Mouse (Mus musculus): ENCODE measurements at regions not wholly inside any gene's neighbourhood (a gene's known extent, or its start where the extent isn't known, plus 50 kb on each side); places are given as distances from the start of the nearest gene placed in this dataset.

DNA sequence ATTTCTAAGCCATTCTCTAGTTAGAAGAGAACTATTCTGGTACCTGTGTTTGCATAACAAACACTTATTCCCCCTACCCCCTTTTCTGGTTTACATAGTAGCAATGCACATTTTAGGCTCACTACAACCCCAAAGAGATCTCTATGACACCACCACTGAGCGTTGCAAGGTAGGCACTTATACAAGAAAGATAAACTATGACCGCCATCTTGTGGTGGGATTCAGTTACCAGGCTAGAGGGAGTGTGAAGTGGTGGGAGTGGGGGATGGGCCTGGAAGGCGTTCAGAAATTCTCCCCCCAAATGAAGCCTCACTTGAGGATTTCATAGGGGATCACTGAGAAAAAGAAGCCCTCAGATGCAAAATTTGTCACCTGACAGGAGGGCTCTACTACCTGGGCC is 64.4 kb upstream of the Fst start:
- H3K27ac ChIP-seq, result no peak overlapping the region
- peak; percentile 37 for TF ChIP-seq CTCF (IDR thresholded peaks at IDR 0.05)
- intact Hi-C loops (cut with DNase I), result no loop called here
- no peak for DNase-seq
- no peak overlapping the region for H3K4me3 ChIP-seq

- no peak overlapping the region for H3K27ac ChIP-seq
- no peak for DNase-seq
- H3K4me3 ChIP-seq, result no peak overlapping the region
- TF ChIP-seq CTCF (IDR thresholded peaks at IDR 0.05), result no peak
- intact Hi-C loops (cut with DNase I), result no loop called here
These were observed 68.1 kb upstream of the Fst start for GRCm38 (mm10) chr13:114526856-114527255.

- no peak overlapping the region for H3K4me3 ChIP-seq
- no peak for TF ChIP-seq CTCF (IDR thresholded peaks at IDR 0.05)
- intact Hi-C loops (cut with DNase I), result no loop called here
- no peak overlapping the region for H3K27ac ChIP-seq
- no peak for DNase-seq
These were observed 71.5 kb upstream of the Fst start for GRCm38 (mm10) chr13:114530171-114530774.

- TF ChIP-seq CTCF (IDR thresholded peaks at IDR 0.05), result no peak
- Histone ChIP-seq H3K27ac (no peak overlapping the region), H3K4me3 (no peak overlapping the region)
- intact Hi-C loops (cut with DNase I), result no loop called here
- no peak for DNase-seq
These were observed 73.0 kb upstream of the Fst start for GRCm38 (mm10) chr13:114531780-114532179.

DNA sequence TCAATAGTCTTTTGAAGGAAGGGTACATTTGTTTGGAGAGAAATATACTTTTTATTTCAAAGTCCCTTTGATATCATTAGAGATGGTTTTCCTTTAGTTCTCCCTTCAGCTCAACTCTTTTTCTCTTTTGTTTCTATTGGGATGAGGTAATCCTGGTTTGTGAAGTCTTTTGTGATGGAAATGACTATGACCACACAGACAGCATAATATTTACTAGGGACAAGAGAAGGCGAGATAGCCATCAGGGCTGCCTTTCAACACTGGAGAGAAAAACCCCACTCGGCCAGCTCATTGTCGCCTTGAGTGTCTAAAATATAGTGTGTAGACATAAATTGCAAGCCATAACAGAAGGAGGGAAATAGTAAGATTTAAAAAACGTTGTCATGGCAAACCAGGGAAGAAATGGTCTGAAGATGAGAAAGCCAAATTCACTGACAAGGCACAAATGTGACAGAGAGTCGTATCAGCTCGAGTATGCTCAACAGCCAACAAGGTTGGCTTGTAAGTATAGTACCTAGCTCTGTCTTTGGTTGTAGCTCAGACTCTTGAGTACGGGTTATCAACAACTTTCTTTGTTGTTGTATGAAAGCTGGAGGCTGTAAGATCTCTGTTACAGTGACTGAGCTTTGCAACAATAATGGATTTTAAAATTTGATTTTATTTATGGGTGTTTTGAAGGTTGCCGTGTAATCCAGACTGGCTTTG is 73.8 kb upstream of the Fst start:
- intact Hi-C loops (cut with DNase I), result no loop called here
- DNase-seq, result no peak
- Histone ChIP-seq H3K27ac (no peak overlapping the region), H3K4me3 (no peak overlapping the region)
- no peak for TF ChIP-seq CTCF (IDR thresholded peaks at IDR 0.05)

DNA sequence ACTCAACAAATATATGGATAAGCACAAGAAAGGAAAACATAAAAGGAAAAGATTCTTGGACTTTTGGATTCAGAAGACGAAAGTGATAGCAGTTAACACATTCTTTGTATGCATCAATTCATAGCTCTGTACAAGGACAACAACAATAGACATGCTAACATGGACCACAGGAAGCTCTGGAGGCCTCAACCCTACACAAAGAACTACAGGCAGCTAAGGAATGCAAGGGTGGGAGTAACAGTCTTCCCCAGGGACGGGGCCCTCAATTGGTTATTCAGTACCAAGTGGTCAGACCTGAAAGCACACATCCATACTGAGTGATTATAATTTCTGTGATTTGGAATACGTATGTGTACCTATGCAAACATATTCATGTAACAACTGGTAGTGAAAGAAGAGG is 75.8 kb upstream of the Fst start:
- no peak for DNase-seq
- TF ChIP-seq CTCF (IDR thresholded peaks at IDR 0.05), result no peak

GRCm38 (mm10) chr13:114535721-114536120 is 77.0 kb upstream of the Fst start:
- H3K27ac ChIP-seq, result no peak overlapping the region
- no peak for TF ChIP-seq CTCF (IDR thresholded peaks at IDR 0.05)
- H3K4me3 ChIP-seq, result no peak overlapping the region
- intact Hi-C loops (cut with DNase I), result no loop called here
- DNase-seq, result no peak

More for the DNA sequence above, 75.8 kb upstream of the Fst start:
- H3K27ac ChIP-seq, result no peak overlapping the region
- intact Hi-C loops (cut with DNase I), result no loop called here
- no peak overlapping the region for H3K4me3 ChIP-seq

GRCm38 (mm10) chr13:114571731-114572130 is 113.0 kb upstream of the Fst start:
- no peak for DNase-seq
- TF ChIP-seq CTCF (IDR thresholded peaks at IDR 0.05), result no peak
- Histone ChIP-seq H3K4me3 (no peak overlapping the region), H3K27ac (no peak overlapping the region)
- intact Hi-C loops (cut with DNase I), result no loop called here

DNA sequence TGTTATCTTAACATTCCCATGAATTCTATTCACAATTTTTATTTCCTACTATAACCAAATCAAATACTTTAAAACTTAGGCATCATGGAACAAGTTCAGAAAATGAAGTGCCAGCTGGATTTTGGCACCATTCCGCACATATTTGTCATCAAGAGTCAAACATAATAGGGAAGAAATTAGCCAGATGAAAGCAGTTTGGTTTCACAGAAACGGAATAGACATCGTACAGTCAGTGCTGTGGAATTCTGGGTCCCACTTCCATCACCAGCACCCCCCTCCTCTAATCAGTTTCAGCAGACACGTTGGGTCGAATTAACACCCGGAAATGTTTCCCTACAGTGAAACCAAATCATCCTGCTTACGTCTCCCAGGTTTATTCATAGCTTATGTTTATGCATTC is 125.8 kb upstream of the Fst start:
- DNase-seq, result no peak
- H3K27ac ChIP-seq, result no peak overlapping the region
- intact Hi-C loops (cut with DNase I), result no loop called here
- peak overlapping the region; percentile 10 for H3K4me3 ChIP-seq
- no peak for TF ChIP-seq CTCF (IDR thresholded peaks at IDR 0.05)

GRCm38 (mm10) chr13:114587621-114588020 is 128.9 kb upstream of the Fst start:
- intact Hi-C loops (cut with DNase I), result no loop called here
- no peak overlapping the region for H3K27ac ChIP-seq
- TF ChIP-seq CTCF (IDR thresholded peaks at IDR 0.05), result no peak
- no peak for DNase-seq
- no peak overlapping the region for H3K4me3 ChIP-seq

DNA sequence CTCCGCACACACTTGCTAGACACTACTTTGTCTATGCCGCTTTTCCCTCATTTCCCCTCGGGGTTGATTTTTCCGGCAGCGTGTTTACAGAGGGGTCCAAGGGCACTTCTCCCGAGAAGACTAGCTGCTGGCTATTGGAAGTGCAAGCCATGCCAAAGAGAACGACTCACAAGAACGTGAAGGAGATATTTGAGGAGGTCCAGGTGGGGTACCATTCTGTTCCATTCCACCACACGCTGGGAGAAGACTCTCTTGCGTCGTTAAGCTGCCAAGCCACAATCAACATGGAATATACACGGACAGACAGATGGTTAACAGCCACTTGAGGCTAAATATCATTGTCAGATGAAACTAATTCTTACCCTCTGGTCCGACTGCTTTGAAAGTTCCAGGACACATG is 144.6 kb upstream of the Fst start:
- Histone ChIP-seq H3K4me3 (no peak overlapping the region), H3K27ac (no peak overlapping the region)
- intact Hi-C loops (cut with DNase I), result no loop called here
- no peak for TF ChIP-seq CTCF (IDR thresholded peaks at IDR 0.05)
- DNase-seq, result no peak

DNA sequence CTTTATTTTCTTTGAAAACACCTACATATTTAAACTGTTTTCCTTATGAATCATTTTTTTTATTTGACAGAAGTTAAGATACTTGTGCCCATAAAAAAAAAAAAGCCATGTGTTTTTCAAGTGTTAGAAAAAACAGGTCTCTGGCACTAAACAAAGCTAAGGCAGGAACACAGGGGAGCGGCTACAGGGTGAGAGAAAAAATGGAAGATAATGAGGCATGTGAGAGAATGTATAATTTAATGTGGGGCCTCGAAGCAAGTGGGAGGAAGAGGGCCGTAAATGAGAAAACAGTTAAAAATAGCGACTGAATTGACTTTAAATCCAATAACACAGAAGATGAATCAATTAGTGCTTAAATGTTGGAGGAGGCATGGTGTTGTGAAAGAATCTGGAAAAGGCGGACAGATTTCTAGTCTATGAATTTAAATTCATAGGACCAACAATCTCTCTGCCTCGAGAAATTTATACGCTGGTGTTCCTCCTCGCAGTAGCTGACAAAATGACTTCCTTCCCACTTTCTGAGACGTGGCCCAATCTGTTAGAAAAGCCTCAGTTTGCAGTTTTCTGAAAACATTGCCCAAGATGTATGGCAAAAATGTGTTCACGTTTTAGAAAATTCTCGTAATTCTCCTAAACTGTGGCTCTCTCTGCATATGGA is 145.4 kb upstream of the Fst start:
- intact Hi-C loops (cut with DNase I), result no loop called here
- no peak overlapping the region for H3K4me3 ChIP-seq
- DNase-seq, result no peak
- H3K27ac ChIP-seq, result no peak overlapping the region
- no peak for TF ChIP-seq CTCF (IDR thresholded peaks at IDR 0.05)

DNA sequence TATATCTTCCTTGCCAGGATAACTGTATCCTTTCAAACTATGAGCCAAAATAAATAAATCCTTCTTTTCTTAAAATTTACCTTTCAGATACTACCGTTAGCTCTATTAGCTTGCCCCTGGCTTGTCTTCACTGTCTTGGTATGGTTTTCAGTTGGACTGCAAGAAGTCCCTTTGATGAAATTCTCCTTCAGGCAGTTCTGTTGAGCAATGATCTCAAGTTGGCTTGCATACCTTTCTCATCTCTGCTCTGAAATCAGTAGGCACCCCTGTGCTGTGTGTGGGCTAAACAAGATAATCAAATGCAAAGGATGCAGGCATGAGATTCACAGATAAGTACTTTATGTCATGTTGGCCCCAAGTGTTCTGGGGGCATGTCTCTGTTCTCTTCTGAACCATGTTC is 155.2 kb upstream of the Fst start:
- no peak for TF ChIP-seq CTCF (IDR thresholded peaks at IDR 0.05)
- DNase-seq, result no peak
- intact Hi-C loops (cut with DNase I), result no loop called here
- Histone ChIP-seq H3K4me3 (no peak overlapping the region), H3K27ac (no peak overlapping the region)

GRCm38 (mm10) chr13:114619416-114619815 is 160.7 kb upstream of the Fst start:
- intact Hi-C loops (cut with DNase I), result no loop called here

More at GRCm38 (mm10) chr13:114619416-114619815, 160.7 kb upstream of the Fst start:
- no peak overlapping the region for H3K27ac ChIP-seq
- DNase-seq, result no peak
- TF ChIP-seq CTCF (IDR thresholded peaks at IDR 0.05), result no peak
- H3K4me3 ChIP-seq, result no peak overlapping the region

Measured in gastrocnemius, adult 2 months (tissue).